Mouse (Mus musculus) G1E-ER4 (cell line): ENCODE data around the gene Commd8. TPM values are rescaled to one million over a fixed set of nuclear protein-coding genes. Genes with fewer than 3 reads are reported as not detected.

Source experiments
- GATA1 ChIP-seq: IDR thresholded peaks from one replicate; pipeline ENCODE4 v1.8.0; 2012; ENCODE audit warnings: low read length, inconsistent platforms
- polyA plus RNA-seq: library from polyadenylated mRNA; stranded (reverse); fragments of >175 nt; gene quantifications from 2 replicates; pipeline ENCODE4 v1.2.3, GENCODE M21; 2012

Gene Commd8
- polyA plus RNA-seq, 1 experiment, result 10.1 TPM

DNA sequence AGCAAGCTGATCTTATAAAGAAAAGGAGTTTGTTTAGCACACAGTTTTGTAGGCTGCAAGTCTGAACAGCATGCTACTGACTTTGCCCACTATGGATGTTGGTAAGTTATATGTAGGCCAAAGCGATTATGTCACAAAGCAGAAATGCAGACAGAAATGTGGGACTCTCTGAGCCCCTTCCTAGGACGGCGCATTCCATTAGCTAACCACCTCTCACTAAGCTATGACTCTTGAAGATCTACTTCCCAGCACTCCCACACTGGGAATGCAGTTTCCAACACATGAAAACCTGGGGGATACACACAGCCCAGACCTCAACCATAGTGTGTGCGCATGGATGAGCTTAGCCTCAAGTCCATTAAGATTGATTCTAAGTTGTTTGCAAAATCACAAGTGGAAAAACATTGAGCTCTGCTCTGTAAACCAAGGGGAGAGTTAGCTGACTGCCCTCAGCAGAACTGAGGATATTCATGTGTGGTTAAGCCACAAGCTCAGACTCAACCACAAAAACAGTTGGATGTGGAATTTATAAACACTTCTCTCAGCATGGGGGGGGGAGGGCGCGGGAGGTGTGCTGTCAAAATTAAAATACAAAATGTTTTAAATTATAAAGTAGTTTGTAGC is 45.5 kb downstream of the Commd8 start:
- no peak for TF ChIP-seq GATA1
